Comparison of ENCODE assay signal across 9 mouse cellular contexts in the genomic region with DNA sequence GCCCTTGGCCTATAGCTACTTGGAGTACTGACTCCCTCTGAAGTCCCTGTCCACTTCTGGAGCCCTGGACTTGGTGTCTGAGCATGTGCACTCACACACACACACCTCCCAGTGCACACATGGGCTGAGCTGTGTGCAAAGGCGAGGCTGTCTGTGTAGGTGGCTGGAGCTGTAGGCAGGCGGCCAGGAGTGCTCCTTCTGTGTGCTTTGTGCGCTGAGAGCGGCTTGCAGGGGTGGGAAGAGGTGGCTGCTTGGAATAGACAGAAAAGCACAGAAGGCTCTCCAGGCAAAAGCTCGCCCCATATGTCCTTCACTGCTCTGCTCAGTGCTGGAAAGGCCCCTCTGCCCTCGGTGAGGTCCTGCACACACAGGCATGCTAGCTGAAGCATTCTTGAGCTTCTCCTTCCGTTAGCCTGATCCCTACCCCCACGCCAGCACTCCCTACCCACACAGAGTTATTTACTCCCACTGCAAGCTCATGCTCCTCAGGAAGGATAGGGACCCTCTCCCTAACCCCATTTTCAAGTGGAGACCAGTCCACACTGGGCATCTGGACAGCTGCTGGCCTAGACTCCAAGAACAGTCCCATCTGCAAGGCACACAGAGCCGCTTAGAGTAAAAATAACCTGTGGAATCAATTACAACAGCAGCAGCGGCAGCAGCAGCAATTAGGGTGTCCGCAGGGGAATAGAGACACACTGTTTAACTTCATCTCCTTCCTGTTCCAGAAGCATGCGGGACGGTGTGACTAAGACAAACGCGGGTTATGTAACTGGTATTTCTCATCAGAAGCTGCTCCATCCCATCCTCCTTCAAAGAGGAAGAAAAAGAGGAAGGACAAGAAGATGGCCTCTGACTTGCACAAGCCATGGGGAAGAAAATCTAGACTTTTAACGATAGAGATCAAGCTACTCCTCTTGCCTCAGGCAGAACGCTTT. TPM values are rescaled to one million over a fixed set of nuclear protein-coding genes. Genes with fewer than 3 reads are reported as not detected.
A peak's percentile ranks its signal among the peaks of the same experiment; 100 is the strongest.
DNase-seq lines count a peak whose midpoint lies in the region; ATAC-seq lines count a peak whose summit lies in the region.
"Had no signal": no experiment of that assay in that cellular context is flagged by ENCODE, and none has a peak within 500 bp of the region (broad histone marks: within the 10 kb centered on the region; RNA-seq: fewer than 3 reads in every experiment).

No protein-coding gene starts in this region.

- 62% methylated on average over 17 of the region's 17 CpGs for WGBS in forebrain, embryonic 10.5 days
- WGBS in forebrain, embryonic 11.5 days: 63% methylated on average over 17 of the region's 17 CpGs
- whole genome bisulfite sequencing in heart, embryonic 14.5 days: 19% methylated on average over 17 of the region's 17 CpGs

- H3K27me3 ChIP-seq in forebrain, embryonic 10.5 days (ENCODE audit: poor library complexity, severe bottlenecking): no peaks in the 10 kb centered on the region
- H3K27me3 ChIP-seq in forebrain, embryonic 11.5 days (ENCODE audit: control insufficient read depth, insufficient read depth, low read length): no peaks in the 10 kb centered on the region
- no peaks in the 10 kb centered on the region for H3K27me3 ChIP-seq in heart, embryonic 14.5 days (ENCODE audit: control insufficient read depth, insufficient read depth, low read length)

- H3K4me2 ChIP-seq in forebrain, embryonic 11.5 days (ENCODE audit: low read depth, low read length, severe bottlenecking): no peak overlapping the region
- peak overlapping the region; percentile 42 for H3K4me2 ChIP-seq in heart, embryonic 14.5 days (ENCODE audit: low read length)

- H3K36me3 ChIP-seq in forebrain, embryonic 10.5 days (replicated peaks): no peaks in the 10 kb centered on the region
- no peaks in the 10 kb centered on the region for H3K36me3 ChIP-seq in forebrain, embryonic 11.5 days (ENCODE audit: control insufficient read depth, insufficient read depth, low read length)
- H3K36me3 ChIP-seq in heart, embryonic 14.5 days (ENCODE audit: control insufficient read depth, insufficient read depth, low read length): no peaks in the 10 kb centered on the region

- DNase-seq in forebrain, embryonic 10.5 days (ENCODE audit: extremely low spot score, low spot score): no peak
- no peak for DNase-seq in forebrain, embryonic 11.5 days (ENCODE audit: low spot score)
- DNase-seq in embryo, embryonic 11 days: peak; percentile 59
- DNase-seq in left cerebral cortex, adult 11 months (ENCODE audit: low spot score): peak; percentile 84
- peak; percentile 43 for DNase-seq in lung, postnatal 10 days
- DNase-seq in telencephalon, adult 2 months (ENCODE audit: low read depth, low spot score): peak; percentile 96
- DNase-seq in ovary, postnatal 14 days (ENCODE audit: low spot score): no peak

- no peak overlapping the region for H3K9ac ChIP-seq in forebrain, embryonic 11.5 days (ENCODE audit: low read length)
- peak overlapping the region; percentile 25 for H3K9ac ChIP-seq in heart, embryonic 14.5 days (ENCODE audit: low read length)

- peak overlapping the region; percentile 68 for H3K27ac ChIP-seq in forebrain, embryonic 10.5 days
- no peak overlapping the region for H3K27ac ChIP-seq in forebrain, embryonic 11.5 days (ENCODE audit: low read depth, low read length)
- peak overlapping the region; percentile 56 to 63 for H3K27ac ChIP-seq in heart, embryonic 14.5 days (replicated peaks in 1 of 2; ENCODE audit: control insufficient read depth in 1 of 2, insufficient read depth in 1 of 2, low read depth in 2 of 2, low read length in 2 of 2)

- peaks cover 51% of the 10 kb centered on the region for H3K4me1 ChIP-seq in forebrain, embryonic 10.5 days
- H3K4me1 ChIP-seq in forebrain, embryonic 11.5 days (replicated peaks; ENCODE audit: control insufficient read depth, insufficient read depth, low read length): peaks cover 3% of the 10 kb centered on the region; the same call in 1 of the 2 replicates
- H3K4me1 ChIP-seq in heart, embryonic 14.5 days (ENCODE audit: control insufficient read depth in 2 of 2, insufficient read depth in 2 of 2, low read length in 2 of 2): peaks cover 11 to 18% of the 10 kb centered on the region in 2 experiments

- no peak for ATAC-seq in forebrain, embryonic 11.5 days (replicated peaks; ENCODE audit: low FRiP score)
- ATAC-seq in heart, embryonic 14.5 days (ENCODE audit: insufficient number of reproducible peaks, insufficient read depth, low FRiP score, low read depth): no peak

- H3K9me3 ChIP-seq in forebrain, embryonic 10.5 days: no peaks in the 10 kb centered on the region
- no peaks in the 10 kb centered on the region for H3K9me3 ChIP-seq in forebrain, embryonic 11.5 days (ENCODE audit: control insufficient read depth, low read length)
- H3K9me3 ChIP-seq in heart, embryonic 14.5 days (ENCODE audit: control insufficient read depth, low read length): no peaks in the 10 kb centered on the region

- H3K4me3 ChIP-seq in forebrain, embryonic 10.5 days: no peak overlapping the region
- H3K4me3 ChIP-seq in forebrain, embryonic 11.5 days (ENCODE audit: low read depth, low read length): no peak overlapping the region
- no peak overlapping the region for H3K4me3 ChIP-seq in heart, embryonic 14.5 days (ENCODE audit: control insufficient read depth in 1 of 2, insufficient read depth in 1 of 2, low read depth in 1 of 2, low read length in 2 of 2)
- H3K4me3 ChIP-seq: erythroblast, embryonic 14.5 days had no signal

RNA-seq across cellular contexts. Expression of a gene that starts 22.4 kb away (rescaled TPM):
- polyA plus RNA-seq in forebrain, embryonic 10.5 days (2016; fragmentation: Nextera tagmentation; extraction: Ambion mirVana): 22.1 and 25.5 TPM in 2 replicates
- polyA plus RNA-seq in forebrain, embryonic 11.5 days (2014; fragmentation: Nextera tagmentation; extraction: Ambion mirVana): 16.6 and 17.9 TPM in 2 replicates
- polyA plus RNA-seq in heart, embryonic 14.5 days (2014; fragmentation: Nextera tagmentation; extraction: Ambion mirVana): 7.6 and 10.4 TPM in 2 replicates

Comparison
In these comparisons a context has a peak if more than half of its experiments do, and no peak if none do; other contexts are left out.
1. DNase-seq: peak in embryo, embryonic 11 days (single experiment), left cerebral cortex, adult 11 months (single experiment), lung, postnatal 10 days (single experiment) and telencephalon, adult 2 months (single experiment); none in forebrain, embryonic 10.5 days (single experiment), forebrain, embryonic 11.5 days (single experiment) and ovary, postnatal 14 days (single experiment).